Mouse (Mus musculus) T-helper 17 cell (primary cell): ENCODE measurements around the gene Slc16a2.

Experiments
- in situ Hi-C, 2 experiments: fragments of 300-600 bp; cut with MboI, MseI; formaldehyde crosslinking; loops; 1 replicate in 1 of 2; 2 replicates in 1 of 2; pipeline ENCODE4 v1.15.1; 2025; ENCODE audit warnings: high pct_unique_total_duplicates in 2 of 2

Gene Slc16a2

DNA sequence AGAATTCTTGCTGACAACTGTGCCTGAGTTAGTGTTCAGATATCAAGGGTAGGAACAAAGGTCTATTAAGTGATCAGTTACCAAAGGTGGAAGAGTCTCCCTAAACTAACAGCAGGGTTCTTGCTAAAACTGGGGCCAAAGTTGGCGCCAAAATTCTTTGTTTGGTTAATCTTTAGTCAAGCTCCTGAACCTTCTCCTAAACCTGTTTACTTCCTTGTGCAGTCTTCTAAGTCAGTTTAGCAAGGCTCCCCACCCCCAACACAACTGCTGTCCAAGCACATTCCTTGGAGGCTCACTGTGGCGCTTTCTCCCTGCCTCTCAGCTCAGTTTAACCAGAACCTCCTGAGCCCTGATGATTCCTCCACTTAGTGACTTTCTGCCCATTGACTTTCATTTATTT lies 168.8 kb downstream of the Slc16a2 start:
- in situ Hi-C loops = loop anchor here in 1 of 2 experiments (10.0 kb wide), 1 partner anchor 1638 kb away; no protein-coding TSS in a partner anchor

DNA sequence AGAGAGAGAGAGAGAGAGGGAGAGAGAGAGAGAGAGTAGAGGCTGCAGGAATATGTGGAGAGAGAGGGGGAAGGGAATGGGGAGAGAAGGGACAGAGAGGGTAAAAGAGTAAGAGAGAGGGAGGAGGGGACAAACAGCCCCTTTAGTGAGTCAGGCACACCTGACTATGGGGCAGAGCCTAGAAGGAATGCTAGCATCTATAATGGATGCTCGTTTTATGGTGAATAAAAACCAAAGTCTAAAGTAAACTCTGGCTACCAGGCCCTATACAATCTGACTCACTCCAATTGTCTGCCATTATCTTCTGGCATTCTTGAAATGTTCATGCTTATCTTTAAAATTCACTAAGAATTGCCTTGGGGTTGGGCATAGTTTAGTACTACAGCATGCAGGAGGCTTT lies 169.7 kb downstream of the Slc16a2 start:
- in situ Hi-C loops = loop anchor here in 1 of 2 experiments (10.0 kb wide), 1 partner anchor 1637 kb away; no protein-coding TSS in a partner anchor
